Mouse (Mus musculus) hindbrain, embryonic 15.5 days (tissue): ENCODE measurements at regions not wholly inside any gene's neighbourhood (a gene's known extent, or its start where the extent isn't known, plus 50 kb on each side); places are given as distances from the start of the nearest gene placed in this dataset.

Experiments
- ATAC-seq: fragments of 200-750 bp; cut with Nextera tagmentation; 2 replicates; pipeline ENCODE4 v1.8.0; 2017; ENCODE audit warnings: low read depth, moderate number of reproducible peaks, moderate TSS enrichment; ENCODE audit not compliant: low FRiP score
- H3K27ac ChIP-seq: fragments of 300-500 bp; sonication (generic); replicated peaks from 2 replicates; pipeline ENCODE4 v1.5.1; 2015; ENCODE audit warnings: mild to moderate bottlenecking, inconsistent platforms
- H3K27me3 ChIP-seq: fragments of 300-500 bp; sonication (generic); 2 replicates; pipeline ENCODE4 v1.6.1; 2015; ENCODE audit warnings: control low read depth, inconsistent platforms
- H3K36me3 ChIP-seq: fragments of 300-500 bp; sonication (generic); 2 replicates; pipeline ENCODE4 v1.6.1; 2015; ENCODE audit warnings: control low read depth, inconsistent platforms
- H3K4me1 ChIP-seq: fragments of 300-500 bp; sonication (generic); replicated peaks from 2 replicates; pipeline ENCODE4 v1.6.1; 2015; ENCODE audit warnings: control low read depth, inconsistent platforms
- H3K4me2 ChIP-seq: fragments of 300-500 bp; sonication (generic); 2 replicates; pipeline ENCODE4 v1.6.1; 2015; ENCODE audit warnings: moderate library complexity, mild to moderate bottlenecking, inconsistent platforms
- H3K4me3 ChIP-seq: fragments of 300-500 bp; sonication (generic); 2 replicates; pipeline ENCODE4 v1.5.1; 2015; ENCODE audit warnings: mild to moderate bottlenecking, inconsistent platforms
- H3K9ac ChIP-seq: fragments of 300-500 bp; sonication (generic); 2 replicates; pipeline ENCODE4 v1.6.1; 2015; ENCODE audit warnings: inconsistent platforms
- H3K9me3 ChIP-seq: fragments of 300-500 bp; sonication (generic); 2 replicates; pipeline ENCODE4 v1.6.1; 2016; ENCODE audit warnings: control low read depth, inconsistent platforms
- WGBS: fragments of 180-500 bp; shearing (Covaris S2); methylation state at CpG from one replicate; pipeline ENCODE4 v1.1.7; 2015; 5-methylcytosine and 5-hydroxymethylcytosine counted together

DNA sequence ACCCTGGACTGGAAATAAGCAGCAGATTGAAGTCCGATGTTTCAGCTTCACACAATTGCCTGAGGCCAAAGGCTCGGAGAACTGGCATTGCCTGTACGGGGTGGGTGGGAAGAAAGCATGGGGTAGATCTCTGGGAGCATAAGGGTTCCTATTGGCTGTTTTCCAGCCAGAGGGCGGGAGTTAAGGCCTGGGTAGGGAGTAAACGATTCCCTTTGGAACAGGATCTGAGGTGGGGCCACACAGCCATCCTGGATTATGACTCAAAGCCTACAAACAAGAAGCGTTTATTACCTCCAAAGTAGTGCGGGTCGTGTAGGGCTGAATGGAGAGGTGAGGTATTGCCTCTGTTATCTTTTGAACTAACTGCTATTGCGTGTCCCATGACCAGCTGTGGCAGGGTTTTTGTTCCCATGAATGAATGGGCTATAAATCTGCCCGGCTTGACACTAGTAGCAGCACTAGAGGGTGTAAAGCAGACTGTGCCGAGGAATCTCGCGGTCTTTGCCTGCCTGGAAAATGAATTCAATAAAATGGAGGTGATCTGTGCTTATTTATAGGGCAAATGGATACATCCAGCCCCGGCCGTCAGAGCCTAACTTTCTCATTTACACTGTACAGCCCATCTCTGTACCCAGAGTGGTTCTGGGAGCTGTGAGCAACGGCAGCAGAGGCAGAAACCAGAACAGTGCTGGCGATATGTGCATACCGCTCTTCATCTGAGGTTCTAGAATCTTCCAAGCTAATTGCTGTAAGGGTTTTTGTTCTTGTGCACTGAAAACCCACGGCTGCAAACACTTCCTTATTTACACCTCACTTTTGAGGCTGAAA lies 214.3 kb upstream of the Zfp507 start:
- H3K4me2 ChIP-seq, result no peak overlapping the region
- no peaks in the 10 kb centered on the region for H3K36me3 ChIP-seq
- no peak overlapping the region for H3K27ac ChIP-seq
- no peak overlapping the region for H3K9ac ChIP-seq
- H3K9me3 ChIP-seq, result no peaks in the 10 kb centered on the region
- H3K27me3 ChIP-seq, result no peaks in the 10 kb centered on the region
- 57% methylated on average over 19 of the region's 19 CpGs for WGBS
- H3K4me3 ChIP-seq, result no peak overlapping the region
- peak; percentile 45 for ATAC-seq
- H3K4me1 ChIP-seq, result peaks cover 6% of the 10 kb centered on the region; the same call in 1 of the 2 replicates

- 87% methylated on average over 5 of the region's 5 CpGs for WGBS
Observed at GRCm38 (mm10) chr7:35996609-35997008, 193.8 kb upstream of the Zfp507 start.

DNA sequence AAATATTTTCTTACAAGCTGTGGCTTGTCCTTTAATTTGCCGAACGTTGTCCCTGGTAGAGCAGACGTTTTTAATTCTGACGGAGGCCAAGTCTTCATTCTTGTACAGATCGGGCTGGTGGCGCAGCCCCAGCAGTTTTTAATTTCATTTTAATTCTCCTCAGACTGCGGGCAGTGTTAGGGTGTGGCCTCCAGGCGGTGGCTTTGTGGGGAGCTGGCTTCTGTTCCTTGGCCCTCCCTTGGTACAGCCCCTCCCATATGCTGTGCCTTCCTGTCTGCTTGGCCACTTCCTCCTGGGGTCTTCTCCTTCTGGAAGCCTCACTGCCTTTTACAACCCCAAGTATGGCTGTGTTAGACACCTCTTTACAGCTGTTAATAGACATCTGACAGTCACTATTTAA lies 189.7 kb upstream of the Zfp507 start:
- Histone ChIP-seq H3K36me3 (no peaks in the 10 kb centered on the region), H3K9ac (no peak overlapping the region), H3K4me3 (no peak overlapping the region), H3K4me1 (no peaks in the 10 kb centered on the region), H3K27me3 (no peaks in the 10 kb centered on the region), H3K9me3 (no peaks in the 10 kb centered on the region), H3K27ac (no peak overlapping the region), H3K4me2 (no peak overlapping the region)
- no peak for ATAC-seq
- WGBS, result 79% methylated on average over 8 of the region's 8 CpGs

More at GRCm38 (mm10) chr7:35996609-35997008, 193.8 kb upstream of the Zfp507 start:
- Histone ChIP-seq H3K27me3 (no peaks in the 10 kb centered on the region), H3K4me1 (no peaks in the 10 kb centered on the region), H3K9me3 (no peaks in the 10 kb centered on the region), H3K4me3 (no peak overlapping the region), H3K4me2 (no peak overlapping the region), H3K9ac (no peak overlapping the region), H3K27ac (no peak overlapping the region), H3K36me3 (no peaks in the 10 kb centered on the region)
- no peak for ATAC-seq

- no peak for ATAC-seq
- Histone ChIP-seq H3K27ac (no peak overlapping the region), H3K9me3 (no peaks in the 10 kb centered on the region), H3K36me3 (no peaks in the 10 kb centered on the region), H3K4me3 (no peak overlapping the region), H3K4me2 (no peak overlapping the region), H3K9ac (no peak overlapping the region), H3K4me1 (no peaks in the 10 kb centered on the region), H3K27me3 (no peaks in the 10 kb centered on the region)
- 87% methylated on average over 5 of the region's 5 CpGs for WGBS
Observed at GRCm38 (mm10) chr7:35991141-35991540, 188.3 kb upstream of the Zfp507 start.

DNA sequence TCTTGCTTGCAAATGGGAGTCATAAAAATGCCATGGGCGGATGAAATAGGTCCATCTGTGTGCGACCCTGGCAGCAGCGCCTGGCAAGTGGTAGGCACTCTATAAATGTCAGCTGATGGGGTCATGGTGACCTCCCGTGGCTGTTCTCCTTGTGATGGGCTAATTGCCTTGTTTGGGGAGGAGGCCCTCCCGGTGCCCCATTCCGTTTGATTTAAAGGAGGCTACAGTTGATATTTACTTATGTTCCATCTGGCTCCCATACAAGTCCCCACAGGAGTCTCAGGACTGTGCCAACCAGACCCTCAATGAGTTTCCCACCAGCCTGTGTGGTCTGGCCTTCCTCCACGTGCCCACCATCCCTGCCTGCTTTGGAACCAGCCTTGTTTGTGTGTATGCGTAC lies 186.7 kb upstream of the Zfp507 start:
- Histone ChIP-seq H3K36me3 (no peaks in the 10 kb centered on the region), H3K9ac (no peak overlapping the region), H3K4me2 (no peak overlapping the region), H3K4me1 (no peaks in the 10 kb centered on the region), H3K27me3 (no peaks in the 10 kb centered on the region), H3K27ac (no peak overlapping the region), H3K4me3 (no peak overlapping the region), H3K9me3 (no peaks in the 10 kb centered on the region)
- peak; percentile 61; the same call in 1 of the 2 replicates for ATAC-seq
- 73% methylated on average over 8 of the region's 8 CpGs for WGBS

GRCm38 (mm10) chr7:35988449-35989109 lies 185.8 kb upstream of the Zfp507 start:
- 73% methylated on average over 13 of the region's 13 CpGs for WGBS
- ATAC-seq, result no peak
- Histone ChIP-seq H3K4me1 (no peaks in the 10 kb centered on the region), H3K9me3 (no peaks in the 10 kb centered on the region), H3K36me3 (no peaks in the 10 kb centered on the region), H3K4me2 (no peak overlapping the region), H3K9ac (no peak overlapping the region), H3K4me3 (no peak overlapping the region), H3K27ac (no peak overlapping the region), H3K27me3 (no peaks in the 10 kb centered on the region)

GRCm38 (mm10) chr7:35977986-35978385 lies 175.2 kb upstream of the Zfp507 start:
- Histone ChIP-seq H3K27ac (no peak overlapping the region), H3K4me1 (no peaks in the 10 kb centered on the region), H3K9me3 (no peaks in the 10 kb centered on the region), H3K36me3 (no peaks in the 10 kb centered on the region), H3K9ac (no peak overlapping the region), H3K4me3 (no peak overlapping the region), H3K27me3 (no peaks in the 10 kb centered on the region), H3K4me2 (no peak overlapping the region)
- WGBS, result 91% methylated on average over 9 of the region's 9 CpGs
- no peak for ATAC-seq

- WGBS, result 18% methylated on average over 5 of the region's 5 CpGs
- H3K36me3 ChIP-seq, result no peaks in the 10 kb centered on the region
- no peak overlapping the region for H3K9ac ChIP-seq
- no peak overlapping the region for H3K4me2 ChIP-seq
- H3K4me1 ChIP-seq, result no peaks in the 10 kb centered on the region
- no peak overlapping the region for H3K4me3 ChIP-seq
- ATAC-seq, result no peak
- no peak overlapping the region for H3K27ac ChIP-seq
- no peaks in the 10 kb centered on the region for H3K9me3 ChIP-seq
- no peaks in the 10 kb centered on the region for H3K27me3 ChIP-seq
Observed at GRCm38 (mm10) chr7:35958731-35959130, 155.9 kb upstream of the Zfp507 start.

DNA sequence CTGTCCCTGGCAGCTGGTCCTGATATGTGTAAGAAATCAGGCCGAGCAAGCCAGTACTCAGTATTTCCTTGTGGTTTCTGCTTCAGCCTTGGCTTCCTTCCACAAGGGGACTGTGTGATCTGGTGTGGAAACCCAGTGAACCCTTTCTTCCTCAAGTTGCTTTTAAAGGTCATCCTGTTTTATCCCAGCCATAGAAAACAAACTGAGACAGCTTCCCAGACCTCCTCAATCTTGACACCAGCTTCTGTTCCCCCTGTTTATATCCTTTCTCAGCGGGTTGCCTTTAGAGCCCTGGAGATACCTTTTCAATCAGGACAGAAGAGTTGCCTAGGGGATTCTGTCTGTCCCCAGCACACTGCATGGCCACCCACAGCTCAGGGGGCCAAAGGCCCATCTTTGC lies 155.2 kb upstream of the Zfp507 start:
- H3K36me3 ChIP-seq, result no peaks in the 10 kb centered on the region
- ATAC-seq, result peak; percentile 71; the same call in 1 of the 2 replicates
- H3K27ac ChIP-seq, result no peak overlapping the region
- H3K4me2 ChIP-seq, result no peak overlapping the region
- H3K4me1 ChIP-seq, result no peaks in the 10 kb centered on the region
- no peaks in the 10 kb centered on the region for H3K27me3 ChIP-seq
- 12% methylated on average over 2 of the region's 2 CpGs for WGBS
- no peak overlapping the region for H3K9ac ChIP-seq
- no peaks in the 10 kb centered on the region for H3K9me3 ChIP-seq
- H3K4me3 ChIP-seq, result no peak overlapping the region

DNA sequence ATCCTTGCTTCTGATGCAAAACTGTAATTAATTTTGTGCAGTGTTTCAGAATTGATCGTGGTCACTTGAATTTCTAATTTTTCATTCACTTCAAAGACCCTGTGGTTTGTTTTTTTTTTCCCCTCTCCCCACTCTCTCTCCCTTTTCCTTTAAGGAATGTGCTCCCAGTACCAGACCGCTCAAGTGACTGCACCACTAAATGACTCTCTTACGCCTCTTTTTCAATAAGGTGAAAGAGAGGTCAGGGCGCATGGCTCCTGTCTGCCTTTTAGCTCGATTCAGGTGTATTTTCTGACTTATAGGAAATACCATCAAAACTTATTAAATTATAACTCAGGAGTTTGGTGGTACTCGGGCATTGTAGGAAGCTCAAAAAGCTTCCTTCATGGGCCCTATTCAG lies 146.0 kb upstream of the Zfp507 start:
- Histone ChIP-seq H3K36me3 (no peaks in the 10 kb centered on the region), H3K9ac (no peak overlapping the region), H3K27me3 (no peaks in the 10 kb centered on the region), H3K4me2 (peak overlapping the region; percentile 45), H3K4me3 (no peak overlapping the region), H3K27ac (no peak overlapping the region), H3K9me3 (no peaks in the 10 kb centered on the region), H3K4me1 (peaks cover 14% of the 10 kb centered on the region)
- WGBS, result 9% methylated on average over 6 of the region's 6 CpGs
- no peak for ATAC-seq

DNA sequence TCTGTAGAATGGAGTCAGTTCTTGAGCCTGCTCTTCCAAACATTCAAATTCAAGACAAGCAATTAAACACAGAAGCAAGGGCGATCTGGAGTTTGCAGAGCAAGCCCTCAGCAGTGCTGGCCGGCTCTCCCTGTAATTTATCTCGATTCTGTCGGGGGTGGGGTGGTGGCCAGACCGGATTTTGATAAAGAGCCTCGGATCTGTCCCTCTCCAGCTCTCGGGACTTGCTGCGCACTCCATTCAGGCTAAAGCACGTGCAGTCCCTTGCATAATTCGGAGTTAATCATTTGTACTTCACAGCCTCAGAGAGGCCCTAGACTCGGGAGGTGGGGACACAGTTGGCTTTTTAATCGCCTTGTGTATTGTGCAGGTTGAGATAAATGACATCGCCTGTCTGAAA lies 145.6 kb upstream of the Zfp507 start:
- Histone ChIP-seq H3K4me3 (no peak overlapping the region), H3K36me3 (no peaks in the 10 kb centered on the region), H3K9ac (no peak overlapping the region), H3K4me2 (peak overlapping the region; percentile 45), H3K4me1 (peaks cover 14% of the 10 kb centered on the region), H3K9me3 (no peaks in the 10 kb centered on the region), H3K27ac (no peak overlapping the region), H3K27me3 (no peaks in the 10 kb centered on the region)
- WGBS, result under 1% methylated on average over 13 of the region's 13 CpGs
- peak; percentile 66; the same call in 1 of the 2 replicates for ATAC-seq

- H3K9ac ChIP-seq, result no peak overlapping the region
- 94% methylated on average over 3 of the region's 3 CpGs for WGBS
- no peak for ATAC-seq
Observed at GRCm38 (mm10) chr7:35941086-35941485, 138.3 kb upstream of the Zfp507 start.

More at GRCm38 (mm10) chr7:35941086-35941485, 138.3 kb upstream of the Zfp507 start:
- Histone ChIP-seq H3K4me1 (peaks cover 3% of the 10 kb centered on the region; the same call in 1 of the 2 replicates), H3K4me3 (no peak overlapping the region), H3K27me3 (no peaks in the 10 kb centered on the region), H3K9me3 (no peaks in the 10 kb centered on the region), H3K27ac (no peak overlapping the region), H3K36me3 (no peaks in the 10 kb centered on the region), H3K4me2 (no peak overlapping the region)
